Mouse (Mus musculus): ENCODE results near the gene Amh. TPM values are rescaled to one million over a fixed set of nuclear protein-coding genes. Genes with fewer than 3 reads are reported as not detected.

The Amh gene
- polyA plus RNA-seq, 1 experiment from 2014 or later, result 0.10 TPM

GRCm38 (mm10) chr10:80768365-80768764, 36.7 kb upstream of the Amh start:
- Histone ChIP-seq H3K9ac (no peak overlapping the region), H3K4me3 (no peak overlapping the region), H3K9me3 (no peaks in the 10 kb centered on the region), H3K36me3 (replicated peaks) (peaks cover 54% of the 10 kb centered on the region), H3K27me3 (replicated peaks) (no peaks in the 10 kb centered on the region), H3K4me2 (no peak overlapping the region), H3K4me1 (no peaks in the 10 kb centered on the region), H3K27ac (no peak overlapping the region)
- no peak for ATAC-seq (replicated peaks)
- 94% methylated on average over 6 of the region's 6 CpGs for WGBS

GRCm38 (mm10) chr10:80773816-80774215, 31.2 kb upstream of the Amh start:
- peaks cover 81% of the 10 kb centered on the region for H3K36me3 ChIP-seq (replicated peaks)
- no peaks in the 10 kb centered on the region for H3K9me3 ChIP-seq
- no peak for ATAC-seq (replicated peaks)
- H3K9ac ChIP-seq, result no peak overlapping the region
- H3K4me1 ChIP-seq, result no peaks in the 10 kb centered on the region
- H3K27me3 ChIP-seq (replicated peaks), result no peaks in the 10 kb centered on the region
- 89% methylated on average over 5 of the region's 5 CpGs for WGBS
- no peak overlapping the region for H3K4me2 ChIP-seq
- no peak overlapping the region for H3K4me3 ChIP-seq
- H3K27ac ChIP-seq, result 0 out of 2 replicates have a peak overlapping the region, but pooled peaks have one; percentile 44

- H3K36me3 ChIP-seq (replicated peaks), result peaks cover 83% of the 10 kb centered on the region
- no peaks in the 10 kb centered on the region for H3K4me1 ChIP-seq
- no peaks in the 10 kb centered on the region for H3K27me3 ChIP-seq (replicated peaks)
- H3K4me3 ChIP-seq, result no peak overlapping the region
- no peak overlapping the region for H3K4me2 ChIP-seq
- H3K9ac ChIP-seq, result no peak overlapping the region
- ATAC-seq (replicated peaks), result 0 out of 2 replicates have a peak, but pooled peaks have one; percentile 24
- WGBS, result 64% methylated on average over 2 of the region's 2 CpGs
- no peaks in the 10 kb centered on the region for H3K9me3 ChIP-seq
- 0 out of 2 replicates have a peak overlapping the region, but pooled peaks have one; percentile 44 for H3K27ac ChIP-seq
Observed at GRCm38 (mm10) chr10:80774549-80774948, 30.5 kb upstream of the Amh start.

- Histone ChIP-seq H3K9ac (no peak overlapping the region), H3K9me3 (no peaks in the 10 kb centered on the region), H3K4me1 (no peaks in the 10 kb centered on the region), H3K27me3 (replicated peaks) (no peaks in the 10 kb centered on the region), H3K36me3 (replicated peaks) (peaks cover 79% of the 10 kb centered on the region), H3K4me2 (no peak overlapping the region), H3K27ac (no peak overlapping the region), H3K4me3 (no peak overlapping the region)
- 94% methylated on average over 4 of the region's 4 CpGs for WGBS
- no peak for ATAC-seq (replicated peaks)
Observed at GRCm38 (mm10) chr10:80774981-80775380, 30.1 kb upstream of the Amh start.

GRCm38 (mm10) chr10:80775731-80776130, 29.3 kb upstream of the Amh start:
- Histone ChIP-seq H3K4me3 (no peak overlapping the region), H3K4me2 (no peak overlapping the region), H3K27me3 (replicated peaks) (no peaks in the 10 kb centered on the region), H3K4me1 (no peaks in the 10 kb centered on the region), H3K36me3 (replicated peaks) (peaks cover 73% of the 10 kb centered on the region), H3K9me3 (no peaks in the 10 kb centered on the region), H3K27ac (no peak overlapping the region), H3K9ac (no peak overlapping the region)
- 88% methylated on average over 4 of the region's 4 CpGs for WGBS
- ATAC-seq (replicated peaks), result no peak

GRCm38 (mm10) chr10:80776358-80776869, 28.6 kb upstream of the Amh start:
- no peak for ATAC-seq (replicated peaks)
- WGBS, result 88% methylated on average over 6 of the region's 6 CpGs
- peaks cover 73% of the 10 kb centered on the region for H3K36me3 ChIP-seq (replicated peaks)

GRCm38 (mm10) chr10:80777123-80777522, 27.9 kb upstream of the Amh start:
- Histone ChIP-seq H3K4me1 (no peaks in the 10 kb centered on the region), H3K27ac (no peak overlapping the region), H3K9ac (no peak overlapping the region), H3K36me3 (replicated peaks) (peaks cover 74% of the 10 kb centered on the region), H3K27me3 (replicated peaks) (no peaks in the 10 kb centered on the region), H3K9me3 (no peaks in the 10 kb centered on the region), H3K4me2 (no peak overlapping the region), H3K4me3 (no peak overlapping the region)
- no peak for ATAC-seq (replicated peaks)
- 92% methylated on average over 5 of the region's 5 CpGs for WGBS

More at GRCm38 (mm10) chr10:80776358-80776869, 28.6 kb upstream of the Amh start:
- Histone ChIP-seq H3K27me3 (replicated peaks) (no peaks in the 10 kb centered on the region), H3K27ac (no peak overlapping the region), H3K4me1 (no peaks in the 10 kb centered on the region), H3K4me3 (no peak overlapping the region), H3K4me2 (no peak overlapping the region), H3K9me3 (no peaks in the 10 kb centered on the region), H3K9ac (no peak overlapping the region)

- peaks cover 71% of the 10 kb centered on the region for H3K36me3 ChIP-seq (replicated peaks)
Observed at GRCm38 (mm10) chr10:80779565-80779964, 25.5 kb upstream of the Amh start.

GRCm38 (mm10) chr10:80784302-80784701, 20.7 kb upstream of the Amh start:
- Histone ChIP-seq H3K4me1 (no peaks in the 10 kb centered on the region), H3K27ac (no peak overlapping the region), H3K4me3 (no peak overlapping the region), H3K9me3 (no peaks in the 10 kb centered on the region), H3K4me2 (no peak overlapping the region), H3K9ac (no peak overlapping the region), H3K27me3 (replicated peaks) (no peaks in the 10 kb centered on the region), H3K36me3 (replicated peaks) (peaks cover 80% of the 10 kb centered on the region)
- ATAC-seq (replicated peaks), result no peak
- WGBS, result 98% methylated on average over 2 of the region's 2 CpGs

More at GRCm38 (mm10) chr10:80779565-80779964, 25.5 kb upstream of the Amh start:
- H3K9me3 ChIP-seq, result no peaks in the 10 kb centered on the region
- no peak for ATAC-seq (replicated peaks)
- no peak overlapping the region for H3K4me2 ChIP-seq
- H3K9ac ChIP-seq, result no peak overlapping the region
- no peak overlapping the region for H3K4me3 ChIP-seq
- H3K4me1 ChIP-seq, result no peaks in the 10 kb centered on the region
- H3K27ac ChIP-seq, result no peak overlapping the region
- no peaks in the 10 kb centered on the region for H3K27me3 ChIP-seq (replicated peaks)

- Histone ChIP-seq H3K4me2 (no peak overlapping the region), H3K9me3 (no peaks in the 10 kb centered on the region), H3K27ac (no peak overlapping the region), H3K4me3 (no peak overlapping the region), H3K27me3 (replicated peaks) (no peaks in the 10 kb centered on the region), H3K9ac (no peak overlapping the region), H3K36me3 (replicated peaks) (peaks cover 82% of the 10 kb centered on the region), H3K4me1 (no peaks in the 10 kb centered on the region)
- WGBS, result 69% methylated on average over 12 of the region's 12 CpGs
- ATAC-seq (replicated peaks), result no peak
Observed at GRCm38 (mm10) chr10:80784871-80785270, 20.2 kb upstream of the Amh start.

GRCm38 (mm10) chr10:80785963-80786362, 19.1 kb upstream of the Amh start:
- no peak for ATAC-seq (replicated peaks)
- Histone ChIP-seq H3K27me3 (replicated peaks) (no peaks in the 10 kb centered on the region), H3K36me3 (replicated peaks) (peaks cover 89% of the 10 kb centered on the region), H3K9me3 (no peaks in the 10 kb centered on the region), H3K4me1 (no peaks in the 10 kb centered on the region), H3K9ac (no peak overlapping the region), H3K27ac (no peak overlapping the region), H3K4me2 (no peak overlapping the region), H3K4me3 (no peak overlapping the region)
- 92% methylated on average over 11 of the region's 11 CpGs for WGBS

GRCm38 (mm10) chr10:80787517-80787916, 17.5 kb upstream of the Amh start:
- Histone ChIP-seq H3K27me3 (replicated peaks) (no peaks in the 10 kb centered on the region), H3K9me3 (no peaks in the 10 kb centered on the region), H3K9ac (no peak overlapping the region), H3K4me2 (no peak overlapping the region), H3K4me3 (no peak overlapping the region), H3K4me1 (no peaks in the 10 kb centered on the region), H3K36me3 (replicated peaks) (peaks cover 89% of the 10 kb centered on the region), H3K27ac (no peak overlapping the region)
- ATAC-seq (replicated peaks), result no peak
- WGBS, result 79% methylated on average over 2 of the region's 2 CpGs

GRCm38 (mm10) chr10:80790761-80791404, 14.2 kb upstream of the Amh start:
- Histone ChIP-seq H3K27ac (no peak overlapping the region), H3K4me3 (no peak overlapping the region), H3K4me1 (peaks cover 2% of the 10 kb centered on the region; the same call in 1 of the 2 replicates), H3K9me3 (no peaks in the 10 kb centered on the region), H3K27me3 (replicated peaks) (no peaks in the 10 kb centered on the region), H3K36me3 (replicated peaks) (peaks cover 79% of the 10 kb centered on the region), H3K9ac (no peak overlapping the region), H3K4me2 (no peak overlapping the region)
- ATAC-seq (replicated peaks), result no peak
- 92% methylated on average over 19 of the region's 19 CpGs for WGBS
